Mouse (Mus musculus): ENCODE measurements around the gene Cxcl12. TPM values are rescaled to one million over a fixed set of nuclear protein-coding genes. Genes with fewer than 3 reads are reported as not detected.

Gene Cxcl12
- polyA plus RNA-seq, 1 experiment from 2014 or later, result 61.8 TPM

GRCm38 (mm10) chr6:117151484-117152149 is 16.7 kb upstream of the Cxcl12 start:
- H3K4me3 ChIP-seq (replicated peaks; ENCODE audit: low read length), result no peak overlapping the region
- no peaks in the 10 kb centered on the region for H3K36me3 ChIP-seq (replicated peaks; ENCODE audit: control insufficient read depth, insufficient read depth)
- no peak overlapping the region for H3K27ac ChIP-seq
- no peaks in the 10 kb centered on the region for H3K9me3 ChIP-seq (ENCODE audit: control insufficient read depth, low read length)
- ATAC-seq (ENCODE audit: low FRiP score) (no peak), DNase-seq (ENCODE audit: low spot score) (no peak)
- no peaks in the 10 kb centered on the region for H3K4me1 ChIP-seq (replicated peaks; ENCODE audit: control insufficient read depth, insufficient read depth, low read length)
- 17% methylated on average over 18 of the region's 18 CpGs for WGBS
- no peak overlapping the region for H3K4me2 ChIP-seq (replicated peaks)
- no peaks in the 10 kb centered on the region for H3K27me3 ChIP-seq (ENCODE audit: control insufficient read depth, insufficient read depth, low read length)
- H3K9ac ChIP-seq, result no peak overlapping the region

- Histone ChIP-seq H3K36me3 (replicated peaks; ENCODE audit: control insufficient read depth, insufficient read depth) (no peaks in the 10 kb centered on the region), H3K4me3 (replicated peaks; ENCODE audit: low read length) (no peak overlapping the region), H3K9ac (no peak overlapping the region), H3K4me2 (replicated peaks) (no peak overlapping the region), H3K9me3 (ENCODE audit: control insufficient read depth, low read length) (no peaks in the 10 kb centered on the region), H3K27me3 (ENCODE audit: control insufficient read depth, insufficient read depth, low read length) (no peaks in the 10 kb centered on the region), H3K4me1 (replicated peaks; ENCODE audit: control insufficient read depth, insufficient read depth, low read length) (no peaks in the 10 kb centered on the region), H3K27ac (no peak overlapping the region)
- no peak for DNase-seq (ENCODE audit: low spot score)
- ATAC-seq (ENCODE audit: low FRiP score), result no peak
- 67% methylated on average over 5 of the region's 5 CpGs for WGBS
These were observed 15.3 kb upstream of the Cxcl12 start for GRCm38 (mm10) chr6:117153046-117153445.

GRCm38 (mm10) chr6:117156846-117157245 is 11.5 kb upstream of the Cxcl12 start:
- no peak overlapping the region for H3K9ac ChIP-seq
- no peaks in the 10 kb centered on the region for H3K36me3 ChIP-seq (replicated peaks; ENCODE audit: control insufficient read depth, insufficient read depth)
- H3K4me2 ChIP-seq (replicated peaks), result no peak overlapping the region
- no peaks in the 10 kb centered on the region for H3K27me3 ChIP-seq (ENCODE audit: control insufficient read depth, insufficient read depth, low read length)
- ATAC-seq (ENCODE audit: low FRiP score) (no peak), DNase-seq (ENCODE audit: low spot score) (no peak)
- no peaks in the 10 kb centered on the region for H3K9me3 ChIP-seq (ENCODE audit: control insufficient read depth, low read length)
- H3K4me3 ChIP-seq (replicated peaks; ENCODE audit: low read length), result no peak overlapping the region
- WGBS, result 73% methylated on average over 4 of the region's 4 CpGs
- no peaks in the 10 kb centered on the region for H3K4me1 ChIP-seq (replicated peaks; ENCODE audit: control insufficient read depth, insufficient read depth, low read length)
- no peak overlapping the region for H3K27ac ChIP-seq

GRCm38 (mm10) chr6:117159710-117160690 is 8.3 kb upstream of the Cxcl12 start:
- no peaks in the 10 kb centered on the region for H3K36me3 ChIP-seq (replicated peaks; ENCODE audit: control insufficient read depth, insufficient read depth)
- H3K4me3 ChIP-seq (replicated peaks; ENCODE audit: low read length), result no peak overlapping the region
- no peaks in the 10 kb centered on the region for H3K27me3 ChIP-seq (ENCODE audit: control insufficient read depth, insufficient read depth, low read length)
- no peak for DNase-seq (ENCODE audit: low spot score)
- no peak overlapping the region for H3K9ac ChIP-seq
- no peaks in the 10 kb centered on the region for H3K9me3 ChIP-seq (ENCODE audit: control insufficient read depth, low read length)
- 76% methylated on average over 16 of the region's 16 CpGs for WGBS
- no peak overlapping the region for H3K4me2 ChIP-seq (replicated peaks)
- no peak for ATAC-seq (ENCODE audit: low FRiP score)
- no peak overlapping the region for H3K27ac ChIP-seq
- no peaks in the 10 kb centered on the region for H3K4me1 ChIP-seq (replicated peaks; ENCODE audit: control insufficient read depth, insufficient read depth, low read length)

- WGBS, result 73% methylated on average over 5 of the region's 5 CpGs
- Histone ChIP-seq H3K27ac (no peak overlapping the region), H3K27me3 (ENCODE audit: control insufficient read depth, insufficient read depth, low read length) (peaks cover 30% of the 10 kb centered on the region), H3K4me1 (replicated peaks; ENCODE audit: control insufficient read depth, insufficient read depth, low read length) (peaks cover 15% of the 10 kb centered on the region), H3K4me2 (replicated peaks) (no peak overlapping the region), H3K36me3 (replicated peaks; ENCODE audit: control insufficient read depth, insufficient read depth) (no peaks in the 10 kb centered on the region), H3K9me3 (ENCODE audit: control insufficient read depth, low read length) (no peaks in the 10 kb centered on the region), H3K4me3 (replicated peaks; ENCODE audit: low read length) (no peak overlapping the region), H3K9ac (no peak overlapping the region)
- DNase-seq (ENCODE audit: low spot score) (no peak), ATAC-seq (ENCODE audit: low FRiP score) (no peak)
These were observed 4.8 kb upstream of the Cxcl12 start for GRCm38 (mm10) chr6:117163486-117163885.

GRCm38 (mm10) chr6:117166581-117167425 is 1.5 kb upstream of the Cxcl12 start:
- ATAC-seq (ENCODE audit: low FRiP score), result peak; percentile 87; the same call in 1 of the 2 replicates
- Histone ChIP-seq H3K4me2 (replicated peaks) (peak overlapping the region; percentile 20; the same call in 1 of the 2 replicates), H3K4me1 (replicated peaks; ENCODE audit: control insufficient read depth, insufficient read depth, low read length) (peaks cover 22% of the 10 kb centered on the region), H3K9ac (no peak overlapping the region), H3K27me3 (ENCODE audit: control insufficient read depth, insufficient read depth, low read length) (peaks cover 61% of the 10 kb centered on the region), H3K27ac (no peak overlapping the region), H3K9me3 (ENCODE audit: control insufficient read depth, low read length) (no peaks in the 10 kb centered on the region), H3K36me3 (replicated peaks; ENCODE audit: control insufficient read depth, insufficient read depth) (no peaks in the 10 kb centered on the region), H3K4me3 (replicated peaks; ENCODE audit: low read length) (no peak overlapping the region; the same call in 1 of the 2 replicates)
- 2% methylated on average over 16 of the region's 16 CpGs for WGBS
- DNase-seq (ENCODE audit: low spot score), result peak; percentile 92

- DNase-seq (ENCODE audit: low spot score), result no peak
- H3K27ac ChIP-seq, result no peak overlapping the region
- H3K9ac ChIP-seq, result no peak overlapping the region
- 0 out of 2 replicates have a peak, but pooled peaks have one; percentile 32 for ATAC-seq (ENCODE audit: low FRiP score)
- H3K9me3 ChIP-seq (ENCODE audit: control insufficient read depth, low read length), result no peaks in the 10 kb centered on the region
- H3K4me2 ChIP-seq (replicated peaks), result peak overlapping the region; percentile 96
- 7% methylated on average over 7 of the region's 7 CpGs for WGBS
- H3K36me3 ChIP-seq (replicated peaks; ENCODE audit: control insufficient read depth, insufficient read depth), result no peaks in the 10 kb centered on the region
- no peak overlapping the region; the same call in 1 of the 2 replicates for H3K4me3 ChIP-seq (replicated peaks; ENCODE audit: low read length)
- H3K27me3 ChIP-seq (ENCODE audit: control insufficient read depth, insufficient read depth, low read length), result peaks cover 67% of the 10 kb centered on the region
- H3K4me1 ChIP-seq (replicated peaks; ENCODE audit: control insufficient read depth, insufficient read depth, low read length), result peaks cover 22% of the 10 kb centered on the region
These were observed 957 bp upstream of the Cxcl12 start for GRCm38 (mm10) chr6:117167426-117167730.

GRCm38 (mm10) chr6:117169051-117169909 is 945 bp downstream of the Cxcl12 start:
- peak; percentile 37 for DNase-seq (ENCODE audit: low spot score)
- no peaks in the 10 kb centered on the region for H3K36me3 ChIP-seq (replicated peaks; ENCODE audit: control insufficient read depth, insufficient read depth)
- H3K4me1 ChIP-seq (replicated peaks; ENCODE audit: control insufficient read depth, insufficient read depth, low read length), result peaks cover 22% of the 10 kb centered on the region
- no peaks in the 10 kb centered on the region for H3K9me3 ChIP-seq (ENCODE audit: control insufficient read depth, low read length)
- peak overlapping the region; percentile 50 for H3K4me3 ChIP-seq (replicated peaks; ENCODE audit: low read length)
- peak overlapping the region; percentile 96 for H3K4me2 ChIP-seq (replicated peaks)
- H3K27me3 ChIP-seq (ENCODE audit: control insufficient read depth, insufficient read depth, low read length), result peaks cover 73% of the 10 kb centered on the region
- H3K9ac ChIP-seq, result peak overlapping the region; percentile 60
- under 1% methylated on average over 46 of the region's 46 CpGs for WGBS
- 0 out of 2 replicates have a peak overlapping the region, but pooled peaks have one; percentile 20 for H3K27ac ChIP-seq
- ATAC-seq (ENCODE audit: low FRiP score), result no peak

All from hindbrain, embryonic 14.5 days (tissue).